Mouse (Mus musculus) liver, embryonic 12.5 days (tissue): ENCODE data around the gene Znhit6. TPM values are rescaled to one million over a fixed set of nuclear protein-coding genes. Genes with fewer than 3 reads are reported as not detected.
A peak's percentile ranks its signal among the peaks of the same experiment; 100 is the strongest.

Source experiments
- ATAC-seq: fragments of 200-750 bp; cut with Nextera tagmentation; 2 replicates; pipeline ENCODE4 v1.8.0; 2017; ENCODE audit warnings: moderate number of reproducible peaks, mild to moderate bottlenecking, moderate library complexity
- H3K27ac ChIP-seq: fragments of 300-500 bp; sonication (generic); 2 replicates; pipeline ENCODE4 v1.5.1; 2016; ENCODE audit warnings: mild to moderate bottlenecking
- H3K27me3 ChIP-seq: fragments of 300-500 bp; sonication (generic); replicated peaks from 2 replicates; pipeline ENCODE4 v1.6.1; 2016; ENCODE audit warnings: mild to moderate bottlenecking, moderate library complexity
- H3K36me3 ChIP-seq: fragments of 300-500 bp; sonication (generic); 2 replicates; pipeline ENCODE4 v1.6.1; 2016; ENCODE audit warnings: mild to moderate bottlenecking, moderate library complexity
- H3K4me1 ChIP-seq: fragments of 300-500 bp; sonication (generic); 2 replicates; pipeline ENCODE4 v1.6.1; 2016
- H3K4me2 ChIP-seq: fragments of 300-500 bp; sonication (generic); 2 replicates; pipeline ENCODE4 v1.6.1; 2016; ENCODE audit warnings: mild to moderate bottlenecking, moderate library complexity
- H3K4me3 ChIP-seq: fragments of 300-500 bp; sonication (generic); 2 replicates; pipeline ENCODE4 v1.5.1; 2016; ENCODE audit warnings: mild to moderate bottlenecking, moderate library complexity
- H3K9ac ChIP-seq: fragments of 300-500 bp; sonication (generic); 2 replicates; pipeline ENCODE4 v1.6.1; 2016; ENCODE audit warnings: mild to moderate bottlenecking, moderate library complexity
- H3K9me3 ChIP-seq: fragments of 300-500 bp; sonication (generic); replicated peaks from 2 replicates; pipeline ENCODE4 v1.6.1; 2016; ENCODE audit warnings: mild to moderate bottlenecking, moderate library complexity
- WGBS: fragments of 180-500 bp; shearing (Covaris S2); methylation state at CpG from one replicate; pipeline ENCODE4 v1.1.7; 2016; ENCODE audit not compliant: insufficient replicate concordance; 5-methylcytosine and 5-hydroxymethylcytosine counted together
- polyA plus RNA-seq: library from polyadenylated mRNA; unstranded; fragments of >200 nt; fragmentation: Nextera tagmentation; extraction: Ambion mirVana; gene quantifications from 2 replicates; pipeline ENCODE4 v1.2.1, GENCODE M21; 2016

Znhit6 gene
- polyA plus RNA-seq, 1 experiment from 2014 or later = 26.1 TPM

DNA sequence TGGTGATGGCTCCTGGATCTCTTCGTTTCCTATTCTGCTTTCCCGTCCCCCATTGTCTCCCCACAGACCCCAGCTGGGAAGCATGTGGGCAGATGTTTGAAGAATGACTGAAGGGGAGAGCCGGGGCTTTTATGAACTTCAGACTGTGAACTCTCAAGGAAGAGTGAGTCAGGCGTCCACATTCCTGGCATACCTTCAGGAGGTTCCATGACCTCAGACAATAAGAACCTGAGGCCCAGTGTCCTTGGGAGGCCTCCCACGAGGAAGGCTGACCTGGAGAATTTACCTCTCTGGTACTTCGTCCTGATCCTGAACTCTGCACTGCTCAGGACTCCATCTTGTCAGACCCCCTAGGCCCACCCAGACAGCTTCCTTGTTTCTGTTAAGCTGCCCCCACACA, 56.9 kb downstream of the Znhit6 start:
- no peak overlapping the region for H3K4me3 ChIP-seq
- H3K4me1 ChIP-seq = no peaks in the 10 kb centered on the region
- no peak for ATAC-seq
- H3K36me3 ChIP-seq = no peaks in the 10 kb centered on the region
- H3K4me2 ChIP-seq = no peak overlapping the region
- no peak overlapping the region for H3K27ac ChIP-seq
- WGBS = 22% methylated on average over 6 of the region's 6 CpGs
- H3K27me3 ChIP-seq = no peaks in the 10 kb centered on the region; the same call in 1 of the 2 replicates
- H3K9me3 ChIP-seq = no peaks in the 10 kb centered on the region
- no peak overlapping the region for H3K9ac ChIP-seq

DNA sequence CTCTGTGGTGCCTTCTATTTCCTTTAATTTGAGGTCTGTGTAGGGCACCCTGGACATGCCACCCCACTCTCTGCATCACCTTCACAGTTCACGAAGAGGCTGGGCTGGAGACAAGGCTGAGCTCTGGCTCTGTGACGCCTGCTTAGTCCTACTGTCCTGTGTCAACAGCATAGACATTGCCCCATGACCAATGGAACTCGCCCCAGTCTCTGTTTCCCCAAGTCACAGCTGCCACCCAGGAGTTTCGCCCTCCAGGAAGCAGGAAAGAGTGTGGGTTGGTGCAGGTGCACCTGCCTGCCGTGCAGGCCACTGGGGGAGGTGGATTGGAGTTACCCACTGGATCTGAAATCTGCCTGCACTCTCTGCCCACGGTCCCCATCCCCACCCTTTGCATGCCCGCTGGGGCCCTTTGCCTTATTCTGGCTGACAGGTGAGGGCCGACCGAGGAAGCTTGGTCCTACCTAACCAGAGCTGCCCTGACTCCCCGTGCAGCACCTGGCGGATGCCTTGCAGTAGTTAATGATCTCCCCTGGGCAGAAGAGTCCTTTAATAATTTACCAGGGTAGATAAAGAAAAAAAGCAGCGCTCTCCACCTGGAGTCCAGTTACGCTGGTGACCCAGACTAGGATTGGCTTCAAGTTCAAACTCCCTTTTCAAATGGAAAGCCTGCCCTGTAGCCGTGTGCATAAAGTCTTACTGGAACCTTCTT, 58.2 kb downstream of the Znhit6 start:
- no peaks in the 10 kb centered on the region for H3K4me1 ChIP-seq
- WGBS = 67% methylated on average over 14 of the region's 14 CpGs
- peaks cover 8% of the 10 kb centered on the region; the same call in 1 of the 2 replicates for H3K27me3 ChIP-seq
- no peaks in the 10 kb centered on the region for H3K36me3 ChIP-seq
- no peak overlapping the region for H3K4me3 ChIP-seq
- H3K27ac ChIP-seq = no peak overlapping the region
- peak; percentile 60 for ATAC-seq
- no peak overlapping the region for H3K4me2 ChIP-seq
- H3K9ac ChIP-seq = no peak overlapping the region
- H3K9me3 ChIP-seq = no peaks in the 10 kb centered on the region

DNA sequence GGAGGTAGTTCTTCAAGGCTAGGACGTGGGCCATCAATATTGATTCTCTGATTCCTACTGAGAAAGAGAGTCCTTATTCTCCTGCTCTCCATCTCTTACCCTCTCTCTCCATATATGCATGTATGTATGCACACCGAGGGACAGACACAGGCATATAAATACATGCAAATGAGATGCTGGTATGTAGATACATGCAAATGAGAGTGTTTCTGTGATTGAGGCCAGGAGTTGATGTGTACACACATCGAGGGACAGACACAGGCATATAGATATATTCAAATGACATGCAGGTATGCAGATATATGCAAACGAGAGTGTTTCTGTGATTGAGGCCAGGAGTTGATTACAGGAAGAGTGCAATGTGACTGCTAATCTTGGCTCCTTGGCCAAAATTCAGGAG, 64.2 kb downstream of the Znhit6 start:
- Histone ChIP-seq H3K27me3 (peaks cover 12% of the 10 kb centered on the region), H3K9ac (no peak overlapping the region), H3K36me3 (no peaks in the 10 kb centered on the region), H3K4me1 (no peaks in the 10 kb centered on the region), H3K4me3 (no peak overlapping the region), H3K9me3 (no peaks in the 10 kb centered on the region), H3K4me2 (no peak overlapping the region), H3K27ac (no peak overlapping the region)
- 64% methylated on average over 4 of the region's 4 CpGs for WGBS
- no peak for ATAC-seq

DNA sequence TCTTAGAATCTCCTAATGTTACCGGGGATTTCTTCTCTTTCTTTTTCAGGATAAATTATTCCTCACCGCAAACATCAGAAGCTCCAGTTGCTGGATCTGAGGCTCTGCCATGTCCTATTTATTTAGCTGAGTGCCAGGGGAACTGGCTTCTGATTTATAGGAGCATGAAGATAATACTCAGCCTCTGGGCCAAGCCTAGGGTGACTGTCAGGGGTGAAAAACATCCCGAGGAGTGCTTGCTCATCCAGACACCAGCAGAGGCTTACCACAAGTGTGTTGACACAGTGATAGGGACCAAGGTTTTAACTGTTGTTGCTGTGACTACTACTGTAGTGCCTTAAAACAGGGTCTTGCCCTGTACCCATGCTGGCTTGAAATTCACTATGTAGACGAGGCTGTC, 64.6 kb downstream of the Znhit6 start:
- H3K36me3 ChIP-seq = no peaks in the 10 kb centered on the region
- H3K27me3 ChIP-seq = peaks cover 12% of the 10 kb centered on the region
- H3K9ac ChIP-seq = no peak overlapping the region
- H3K4me1 ChIP-seq = no peaks in the 10 kb centered on the region
- H3K27ac ChIP-seq = no peak overlapping the region
- ATAC-seq = no peak
- WGBS = 57% methylated on average over 4 of the region's 4 CpGs
- no peaks in the 10 kb centered on the region for H3K9me3 ChIP-seq
- no peak overlapping the region for H3K4me3 ChIP-seq
- H3K4me2 ChIP-seq = no peak overlapping the region

DNA sequence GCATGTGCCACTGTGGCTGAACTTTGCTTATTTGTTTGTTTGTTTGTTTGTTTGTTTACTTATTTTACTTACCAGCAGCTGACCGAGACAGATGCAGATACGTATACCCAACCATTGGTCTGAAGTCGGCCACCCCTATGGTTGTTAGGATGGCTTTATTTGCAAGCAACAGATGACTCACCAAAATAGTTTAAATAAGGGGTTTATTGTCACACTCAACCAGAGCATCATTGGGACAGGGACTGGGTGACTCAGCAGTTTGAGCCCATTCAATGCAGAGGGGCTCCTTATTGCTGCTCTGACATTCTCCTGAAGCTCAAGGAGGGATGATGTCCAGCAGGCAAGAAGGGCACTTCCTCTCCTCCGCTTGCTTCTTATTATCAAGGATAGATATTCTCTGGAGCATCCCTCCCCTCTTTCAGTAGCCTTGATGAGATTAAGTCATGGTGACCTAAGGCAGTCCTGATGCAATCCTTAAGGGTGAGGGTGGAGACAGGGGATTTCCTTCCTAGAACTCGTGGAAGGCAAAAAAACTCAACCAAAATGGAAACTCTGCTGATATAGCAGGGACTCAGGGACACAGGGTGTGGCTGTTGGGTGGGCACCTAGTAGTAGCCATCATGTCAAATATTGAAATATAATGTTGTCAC, 65.2 kb downstream of the Znhit6 start:
- no peaks in the 10 kb centered on the region for H3K9me3 ChIP-seq
- H3K4me3 ChIP-seq = no peak overlapping the region
- no peak overlapping the region for H3K27ac ChIP-seq
- WGBS = 57% methylated on average over 5 of the region's 5 CpGs
- H3K4me1 ChIP-seq = no peaks in the 10 kb centered on the region
- H3K36me3 ChIP-seq = no peaks in the 10 kb centered on the region
- no peak overlapping the region for H3K9ac ChIP-seq
- ATAC-seq = no peak
- H3K27me3 ChIP-seq = peaks cover 13% of the 10 kb centered on the region
- H3K4me2 ChIP-seq = no peak overlapping the region

DNA sequence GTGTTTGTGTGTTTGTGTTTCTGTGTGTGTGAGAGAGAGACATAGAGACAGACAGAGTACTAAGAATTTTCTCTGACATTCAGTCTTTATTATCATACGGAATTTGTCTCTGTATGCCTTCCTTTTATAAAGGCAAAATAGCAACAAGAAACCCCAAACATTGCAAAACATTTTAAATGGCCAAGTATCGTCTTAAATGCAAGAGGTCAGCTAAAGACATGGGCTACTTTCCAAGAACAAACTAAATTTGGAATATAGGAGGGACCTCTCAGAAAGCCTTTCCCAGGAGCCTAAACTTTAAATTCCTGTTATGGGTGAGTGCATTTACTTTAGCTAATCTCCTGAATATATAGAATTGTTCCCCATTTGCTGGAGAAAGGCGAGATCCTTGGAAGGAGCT, 65.9 kb downstream of the Znhit6 start:
- 60% methylated on average over 3 of the region's 3 CpGs for WGBS
- ATAC-seq = no peak

DNA sequence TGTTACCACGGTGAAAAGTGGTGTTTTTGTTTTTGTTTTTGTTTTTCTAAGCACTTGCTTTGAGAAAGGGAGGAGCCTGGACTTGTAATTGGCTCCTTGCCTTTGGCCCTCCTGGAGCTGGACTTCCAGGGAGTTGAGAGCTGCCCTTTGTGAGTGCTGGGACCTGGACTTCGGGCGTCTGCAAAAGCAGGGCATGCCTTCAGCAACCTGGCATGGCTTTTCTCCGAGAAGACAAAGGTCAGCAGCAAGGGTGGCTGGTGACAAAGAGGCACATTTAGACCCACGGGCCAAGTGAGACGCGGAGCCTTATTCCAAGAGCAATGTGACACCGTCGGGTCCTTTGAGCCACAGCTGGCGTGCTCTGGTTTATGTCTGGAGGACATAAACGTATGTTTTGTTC, 66.9 kb downstream of the Znhit6 start:
- WGBS = 69% methylated on average over 11 of the region's 11 CpGs

More for the DNA sequence above, 65.9 kb downstream of the Znhit6 start:
- H3K36me3 ChIP-seq = no peaks in the 10 kb centered on the region
- no peak overlapping the region for H3K4me2 ChIP-seq
- H3K4me3 ChIP-seq = no peak overlapping the region
- no peaks in the 10 kb centered on the region for H3K9me3 ChIP-seq
- H3K9ac ChIP-seq = no peak overlapping the region
- no peak overlapping the region for H3K27ac ChIP-seq
- H3K27me3 ChIP-seq = peaks cover 15% of the 10 kb centered on the region
- H3K4me1 ChIP-seq = no peaks in the 10 kb centered on the region

DNA sequence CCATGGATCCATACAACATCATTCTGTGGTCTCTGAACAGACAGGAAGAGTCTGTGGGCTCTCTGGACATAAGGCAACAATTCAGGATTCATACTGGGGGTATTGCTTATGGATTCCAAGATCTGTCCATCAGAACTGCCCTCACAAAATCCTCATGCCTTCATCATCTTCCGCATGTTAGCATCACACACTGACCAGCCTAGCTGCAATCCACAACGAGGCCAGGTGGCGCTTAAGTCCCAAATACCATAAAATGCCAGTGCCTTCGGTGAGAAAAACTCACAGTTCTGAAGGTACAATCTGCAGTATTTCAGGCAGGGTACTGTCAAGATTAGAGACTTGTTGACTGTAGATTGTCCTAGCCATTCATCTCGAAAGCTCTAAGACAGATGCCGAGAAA, 69.5 kb downstream of the Znhit6 start:
- Histone ChIP-seq H3K27me3 (peaks cover 39% of the 10 kb centered on the region), H3K4me1 (no peaks in the 10 kb centered on the region), H3K36me3 (0 out of 2 replicates have a peak, but pooled peaks cover 3% of the 10 kb centered on the region), H3K27ac (no peak overlapping the region), H3K4me3 (no peak overlapping the region), H3K9ac (no peak overlapping the region), H3K9me3 (no peaks in the 10 kb centered on the region), H3K4me2 (no peak overlapping the region)
- ATAC-seq = no peak
- WGBS = 66% methylated on average over 6 of the region's 6 CpGs

More for the DNA sequence above, 66.9 kb downstream of the Znhit6 start:
- H3K4me2 ChIP-seq = no peak overlapping the region
- peaks cover 21% of the 10 kb centered on the region for H3K27me3 ChIP-seq
- H3K4me3 ChIP-seq = no peak overlapping the region
- no peaks in the 10 kb centered on the region for H3K4me1 ChIP-seq
- H3K27ac ChIP-seq = no peak overlapping the region
- ATAC-seq = no peak
- 0 out of 2 replicates have a peak, but pooled peaks cover 3% of the 10 kb centered on the region for H3K36me3 ChIP-seq
- H3K9me3 ChIP-seq = no peaks in the 10 kb centered on the region
- no peak overlapping the region for H3K9ac ChIP-seq

DNA sequence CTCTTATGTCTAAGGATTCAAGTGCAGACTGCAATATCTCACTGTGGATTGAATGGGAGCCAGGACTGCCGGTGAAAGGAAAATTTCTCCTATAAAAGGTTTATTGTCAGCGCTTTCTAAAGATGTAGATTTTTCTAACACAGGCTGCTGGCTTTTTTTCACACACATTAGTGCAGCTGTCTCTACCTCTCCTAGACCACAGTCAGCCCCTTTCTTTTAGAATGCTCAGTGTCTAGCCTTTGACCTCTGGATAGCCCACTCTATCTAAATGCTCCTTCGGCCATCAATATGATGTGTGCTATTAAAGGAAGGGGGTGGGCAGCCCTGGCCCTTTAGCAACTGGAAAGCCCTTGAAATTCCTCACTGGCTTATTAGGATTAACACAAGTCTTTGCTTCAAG, 70.0 kb downstream of the Znhit6 start:
- H3K36me3 ChIP-seq = 0 out of 2 replicates have a peak, but pooled peaks cover 3% of the 10 kb centered on the region
- no peak overlapping the region for H3K9ac ChIP-seq
- no peak overlapping the region for H3K27ac ChIP-seq
- WGBS = 67% methylated on average over 3 of the region's 3 CpGs
- H3K4me2 ChIP-seq = no peak overlapping the region
- peaks cover 4% of the 10 kb centered on the region; the same call in 1 of the 2 replicates for H3K4me1 ChIP-seq
- no peaks in the 10 kb centered on the region for H3K9me3 ChIP-seq
- peaks cover 44% of the 10 kb centered on the region for H3K27me3 ChIP-seq
- no peak overlapping the region for H3K4me3 ChIP-seq
- no peak for ATAC-seq

DNA sequence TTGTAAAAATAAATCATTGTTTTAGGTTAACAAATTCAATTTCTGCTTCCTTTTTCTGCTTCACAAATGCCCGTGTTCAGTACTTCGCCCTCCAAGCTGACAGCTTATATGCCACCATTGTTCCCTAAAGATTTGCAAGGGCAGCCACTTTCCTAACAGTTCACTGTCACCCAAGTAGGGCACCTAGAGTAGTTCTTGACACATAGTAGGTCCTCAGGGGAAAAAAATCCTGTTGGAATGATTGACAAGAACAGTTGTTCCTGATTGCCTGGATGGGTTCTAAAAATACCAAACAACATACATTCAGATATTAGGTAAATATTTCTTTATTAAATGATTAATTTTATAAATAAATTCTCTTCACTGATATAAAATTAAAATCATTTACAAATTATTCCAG, 70.7 kb downstream of the Znhit6 start:
- Histone ChIP-seq H3K4me2 (no peak overlapping the region), H3K4me3 (no peak overlapping the region), H3K9me3 (no peaks in the 10 kb centered on the region), H3K36me3 (0 out of 2 replicates have a peak, but pooled peaks cover 3% of the 10 kb centered on the region), H3K9ac (no peak overlapping the region), H3K27ac (no peak overlapping the region), H3K27me3 (peaks cover 51% of the 10 kb centered on the region), H3K4me1 (peaks cover 10% of the 10 kb centered on the region; the same call in 1 of the 2 replicates)
- ATAC-seq = no peak
- WGBS = 59% methylated on average over 2 of the region's 2 CpGs

DNA sequence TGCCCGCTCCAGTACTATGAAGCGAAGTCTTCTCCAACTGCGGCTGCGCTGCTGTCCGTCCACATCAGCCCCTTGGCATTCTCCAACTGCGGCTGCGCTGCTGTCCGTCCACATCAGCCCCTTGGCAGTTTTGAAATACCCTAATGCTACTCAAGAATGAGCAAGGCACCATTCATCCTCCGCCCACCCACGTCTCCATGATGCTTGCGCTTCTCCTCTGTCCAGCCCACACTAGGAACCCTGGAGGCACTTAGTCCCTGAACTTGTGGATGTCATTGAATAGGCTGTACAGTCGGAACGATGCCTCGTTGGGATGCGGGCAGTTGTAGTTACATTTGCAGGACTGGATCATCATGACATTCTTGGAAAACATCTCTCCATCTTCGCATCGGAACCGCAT, 71.4 kb downstream of the Znhit6 start:
- no peaks in the 10 kb centered on the region for H3K9me3 ChIP-seq
- 88% methylated on average over 18 of the region's 18 CpGs for WGBS
- H3K4me1 ChIP-seq = peaks cover 16% of the 10 kb centered on the region; the same call in 1 of the 2 replicates
- H3K9ac ChIP-seq = no peak overlapping the region
- H3K4me3 ChIP-seq = no peak overlapping the region
- no peak for ATAC-seq
- no peak overlapping the region for H3K4me2 ChIP-seq
- H3K36me3 ChIP-seq = 0 out of 2 replicates have a peak, but pooled peaks cover 3% of the 10 kb centered on the region
- peaks cover 58% of the 10 kb centered on the region for H3K27me3 ChIP-seq
- no peak overlapping the region for H3K27ac ChIP-seq
